Mouse (Mus musculus) liver, postnatal 0 days (tissue): ENCODE measurements at regions not wholly inside any gene's neighbourhood (a gene's known extent, or its start where the extent isn't known, plus 50 kb on each side); places are given as distances from the start of the nearest gene placed in this dataset.

Experiments used
- ATAC-seq: fragments of 200-750 bp; cut with Nextera tagmentation; 2 replicates; pipeline ENCODE4 v1.8.0; 2017; ENCODE audit warnings: mild to moderate bottlenecking, moderate library complexity
- DNase-seq: peaks from one replicate; pipeline ENCODE4 v3.0.0-alpha.2; 2016
- H3K27ac ChIP-seq: fragments of 300-500 bp; sonication (generic); 2 replicates; pipeline ENCODE4 v1.5.1; 2014; ENCODE audit warnings: antibody characterized with exemption, moderate library complexity, mild to moderate bottlenecking, low read depth
- H3K27me3 ChIP-seq: fragments of 300-500 bp; sonication (generic); 2 replicates; pipeline ENCODE4 v1.6.1; 2014; ENCODE audit warnings: low read length, control low read depth, mixed read lengths; ENCODE audit not compliant: insufficient read depth
- H3K36me3 ChIP-seq: fragments of 300-500 bp; sonication (generic); replicated peaks from 2 replicates; pipeline ENCODE4 v1.6.1; 2014; ENCODE audit warnings: mild to moderate bottlenecking, control low read depth, low read length, moderate library complexity, mixed read lengths; ENCODE audit not compliant: insufficient read depth
- H3K4me1 ChIP-seq: fragments of 300-500 bp; sonication (generic); 2 replicates; pipeline ENCODE4 v1.6.1; 2014; ENCODE audit warnings: antibody characterized with exemption, mild to moderate bottlenecking, control low read depth; ENCODE audit not compliant: insufficient read depth
- H3K4me2 ChIP-seq: fragments of 300-500 bp; sonication (generic); 2 replicates; pipeline ENCODE4 v1.6.1; 2014; ENCODE audit warnings: low read depth, mild to moderate bottlenecking, low read length, moderate library complexity, mixed read lengths
- H3K4me3 ChIP-seq: fragments of 300-500 bp; sonication (generic); 2 replicates; pipeline ENCODE4 v1.5.1; 2014; ENCODE audit warnings: low read depth, low read length
- H3K9ac ChIP-seq: fragments of 300-500 bp; sonication (generic); replicated peaks from 2 replicates; pipeline ENCODE4 v1.6.1; 2014; ENCODE audit warnings: mild to moderate bottlenecking, moderate library complexity
- H3K9me3 ChIP-seq: fragments of 300-500 bp; sonication (generic); 2 replicates; pipeline ENCODE4 v1.6.1; 2016; ENCODE audit warnings: mild to moderate bottlenecking, control low read depth, low read length, mixed read lengths
- CTCF ChIP-seq: sonication (generic); IDR thresholded peaks from 2 replicates; pipeline ENCODE4 v1.5.1; 2016; ENCODE audit warnings: antibody characterized with exemption, low read depth
- EP300 ChIP-seq: IDR thresholded peaks from 2 replicates; pipeline ENCODE4 v1.6.1; 2016; ENCODE audit warnings: antibody characterized with exemption, low read depth, mild to moderate bottlenecking
- WGBS: fragments of 180-500 bp; shearing (Covaris S2); extraction: QIAGEN DNeasy Blood & Tissue Kit; methylation state at CpG from one replicate; pipeline ENCODE4 v1.1.7; 2014; ENCODE audit not compliant: insufficient replicate concordance; 5-methylcytosine and 5-hydroxymethylcytosine counted together

- DNase-seq (no peak), ATAC-seq (no peak)
- Histone ChIP-seq H3K4me2 (no peak overlapping the region), H3K9me3 (no peaks in the 10 kb centered on the region), H3K9ac (no peak overlapping the region), H3K4me1 (no peaks in the 10 kb centered on the region), H3K27ac (no peak overlapping the region), H3K36me3 (no peaks in the 10 kb centered on the region), H3K4me3 (no peak overlapping the region), H3K27me3 (no peaks in the 10 kb centered on the region)
- 86% methylated on average over 6 of the region's 6 CpGs for WGBS
- no peak for TF ChIP-seq EP300
- no peak for TF ChIP-seq CTCF
Observed at GRCm38 (mm10) chr19:26547522-26547921, 57.3 kb upstream of the Smarca2 start.

DNA sequence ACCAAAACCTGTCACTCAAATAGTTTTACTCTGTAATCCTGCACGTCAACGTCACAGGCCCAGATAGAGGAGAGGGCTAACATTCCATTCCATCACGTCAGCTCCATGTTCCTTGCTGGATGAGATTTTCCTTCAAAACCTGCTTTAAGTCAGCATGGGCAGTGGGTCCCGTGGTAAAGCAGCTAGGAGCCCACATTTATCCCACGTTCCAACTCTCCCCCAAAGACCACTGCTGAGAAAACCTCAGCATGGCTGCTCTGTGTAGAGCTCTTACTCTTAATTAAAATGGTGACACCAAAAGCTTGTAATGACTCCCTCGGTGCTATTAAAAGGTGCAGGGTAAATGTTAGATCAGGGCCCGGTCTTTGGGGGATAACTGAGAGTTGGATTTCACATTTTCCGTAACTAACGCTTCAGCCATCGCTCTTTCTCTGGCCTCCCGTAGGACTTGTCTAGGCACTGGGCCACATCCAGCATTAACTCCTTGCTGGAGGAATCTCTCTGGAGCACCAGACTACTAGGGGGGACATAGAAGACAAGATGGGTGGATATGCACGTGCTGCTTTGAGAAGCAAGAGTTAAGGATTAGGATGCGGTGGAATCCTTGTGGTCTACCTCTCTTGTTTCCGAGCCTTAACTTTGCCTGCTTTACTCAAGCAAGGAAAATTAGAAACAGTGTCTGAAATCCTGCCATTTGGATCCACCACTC, 56.1 kb upstream of the Smarca2 start:
- no peak for TF ChIP-seq CTCF
- no peak for TF ChIP-seq EP300
- 81% methylated on average over 14 of the region's 14 CpGs for WGBS

DNA sequence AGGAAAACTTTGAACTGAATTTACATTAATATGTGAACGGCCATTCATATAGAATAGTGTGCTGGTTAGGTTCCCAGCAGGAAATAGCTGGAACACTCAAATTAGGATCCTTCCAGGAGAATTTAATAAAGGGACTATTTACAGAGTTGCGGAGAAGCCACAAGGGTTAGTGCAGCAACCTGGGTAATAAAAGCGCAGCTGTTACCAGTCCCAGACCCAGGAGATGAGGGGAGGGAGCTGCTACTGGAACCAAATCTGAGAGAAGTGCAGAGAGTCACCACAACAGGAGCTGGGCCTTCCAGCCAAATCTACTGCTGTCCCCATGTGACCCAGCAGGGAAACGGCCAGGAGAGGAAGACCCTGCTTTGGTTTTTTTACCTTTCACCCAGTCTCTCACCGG, 54.6 kb upstream of the Smarca2 start:
- H3K9ac ChIP-seq: no peak overlapping the region
- no peak overlapping the region for H3K27ac ChIP-seq
- no peaks in the 10 kb centered on the region for H3K4me1 ChIP-seq
- no peaks in the 10 kb centered on the region for H3K9me3 ChIP-seq
- H3K4me2 ChIP-seq: no peak overlapping the region
- no peaks in the 10 kb centered on the region for H3K36me3 ChIP-seq
- ATAC-seq (no peak), DNase-seq (no peak)
- TF ChIP-seq CTCF (no peak), EP300 (no peak)
- no peak overlapping the region for H3K4me3 ChIP-seq
- no peaks in the 10 kb centered on the region for H3K27me3 ChIP-seq
- WGBS: 46% methylated on average over 5 of the region's 5 CpGs

More for the DNA sequence above, 56.1 kb upstream of the Smarca2 start:
- ATAC-seq: no peak
- Histone ChIP-seq H3K4me1 (no peaks in the 10 kb centered on the region), H3K9me3 (no peaks in the 10 kb centered on the region), H3K4me3 (no peak overlapping the region), H3K9ac (no peak overlapping the region), H3K27ac (no peak overlapping the region), H3K4me2 (no peak overlapping the region), H3K36me3 (no peaks in the 10 kb centered on the region), H3K27me3 (no peaks in the 10 kb centered on the region)
- no peak for DNase-seq
